Mouse (Mus musculus): ENCODE measurements around the gene Sult2a4.
"Not testable (repeated sequence)": the region's sequence is repeated elsewhere in the genome, so short reads cannot be mapped to it uniquely, and the experiment has no call there.

Sult2a4 gene

GRCm38 (mm10) chr7:13989507-13989906 lies at the start of gene Sult2a4:
Gene Sult2a4, minus strand, starts transcription at chr7:13989607.
- not testable (repeated sequence) for DNase-seq

DNA sequence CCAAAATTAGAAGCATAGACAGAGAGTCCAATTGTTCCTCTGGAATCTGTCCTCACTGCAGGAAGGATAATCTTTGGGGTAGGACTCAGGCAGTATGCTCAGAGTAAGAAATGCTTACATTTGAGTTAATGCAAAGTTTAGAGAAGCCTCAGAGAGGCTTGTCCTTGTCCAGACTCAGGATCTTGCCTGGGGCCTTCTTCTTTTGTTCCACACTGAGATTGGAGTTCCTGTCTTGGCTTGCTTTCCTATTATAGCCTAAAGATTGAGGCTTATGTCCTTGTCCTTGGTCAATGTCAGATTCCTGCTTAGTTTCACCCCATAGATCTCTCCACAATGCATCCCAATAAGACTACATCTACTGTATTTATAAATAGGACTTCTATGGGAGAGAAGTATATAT lies 41.4 kb upstream of the Sult2a4 start:
- not testable (repeated sequence) for DNase-seq

- no peak for DNase-seq
Measured at GRCm38 (mm10) chr7:14013083-14013482, 23.7 kb upstream of the Sult2a4 start.

- DNase-seq: not testable (repeated sequence)
Measured at GRCm38 (mm10) chr7:14010686-14011085, 21.3 kb upstream of the Sult2a4 start.
